Mouse (Mus musculus) G1E (cell line): ENCODE data around the gene Krtdap.

Experiments
- CTCF ChIP-seq: IDR thresholded peaks from 2 replicates; pipeline ENCODE4 v1.5.1; 2012; ENCODE audit warnings: low read depth, low read length, inconsistent platforms, mixed read lengths
- POLR2AphosphoS5 ChIP-seq: IDR thresholded peaks from 2 replicates; pipeline ENCODE4 v1.6.1; 2012; ENCODE audit warnings: low read depth, low read length, inconsistent platforms; ENCODE audit not compliant: insufficient replicate concordance

GRCm38 (mm10) chr7:30791921-30792320 is 4.2 kb downstream of the Krtdap start:
- no peak for TF ChIP-seq CTCF
- TF ChIP-seq POLR2AphosphoS5, result no peak
